Mouse (Mus musculus): ENCODE data around the gene Mfsd7a.

Gene Mfsd7a

GRCm38 (mm10) chr5:108431196-108431595 is 17.5 kb downstream of the Mfsd7a start:
- DNase-seq, result peak; percentile 53

GRCm38 (mm10) chr5:108427186-108427585 is 21.5 kb downstream of the Mfsd7a start:
- peak; percentile 73 for DNase-seq

GRCm38 (mm10) chr5:108423427-108423826 is 25.3 kb downstream of the Mfsd7a start:
- DNase-seq, result no peak

- DNase-seq, result no peak
Measured at GRCm38 (mm10) chr5:108422741-108423140, 25.9 kb downstream of the Mfsd7a start.

DNA sequence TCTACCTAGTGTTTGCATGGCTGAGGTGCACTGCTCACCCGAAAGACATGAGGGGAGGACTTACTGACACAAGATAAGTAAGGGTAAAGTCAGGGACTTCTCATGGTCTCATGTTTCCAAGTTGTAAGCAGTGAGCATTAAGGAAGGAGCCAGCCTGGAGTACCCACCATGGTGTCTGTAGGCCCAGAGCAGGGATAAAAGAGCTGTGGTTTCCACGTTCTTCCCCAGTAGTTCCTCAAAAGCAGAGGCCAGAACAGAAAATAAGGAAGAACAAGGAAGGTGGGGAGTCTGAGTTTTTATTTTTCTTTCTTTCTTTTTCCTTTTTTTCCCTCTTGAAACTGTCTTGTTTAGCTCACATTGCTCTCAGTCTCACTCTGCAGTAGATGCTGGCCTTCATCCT is 34.0 kb downstream of the Mfsd7a start:
- DNase-seq, result no peak

GRCm38 (mm10) chr5:108406977-108407376 is 41.7 kb downstream of the Mfsd7a start:
- no peak for DNase-seq

- no peak for DNase-seq
Measured at GRCm38 (mm10) chr5:108405460-108405859, 43.2 kb downstream of the Mfsd7a start.

DNA sequence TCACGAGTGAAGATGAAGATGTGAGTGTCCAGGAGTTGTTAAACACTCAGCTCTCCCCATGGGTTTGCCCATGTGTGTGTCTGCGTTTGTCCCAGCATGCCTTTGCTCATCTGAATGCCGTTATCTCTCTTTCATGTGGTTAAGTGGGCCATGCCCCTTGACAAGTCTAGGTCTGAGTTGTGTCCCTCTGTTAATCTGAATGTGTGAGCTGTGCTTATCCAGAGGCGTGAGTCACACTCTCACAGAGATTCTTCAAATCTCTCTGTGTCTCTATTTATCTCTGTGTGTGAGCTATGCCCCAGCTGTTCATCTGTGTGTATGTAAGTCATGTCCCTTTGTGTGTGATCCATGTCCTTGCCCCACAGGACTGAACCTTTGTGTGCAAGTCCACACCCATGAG is 45.2 kb downstream of the Mfsd7a start:
- DNase-seq, result no peak

Data from retina, postnatal 1 day (tissue).